Mouse (Mus musculus) splenic B cell, adult 2 months (primary cell): ENCODE results near the gene Astn2.

Experiments
- DNase-seq: peaks from one replicate; pipeline ENCODE4 v3.0.0-alpha.2; 2011; ENCODE audit warnings: low read depth, low spot score
- H3K27me3 ChIP-seq: 2 replicates; pipeline ENCODE4 v1.6.1; 2012; ENCODE audit warnings: mild to moderate bottlenecking, low read length, moderate library complexity, mixed read lengths; ENCODE audit not compliant: control insufficient read depth, poor library complexity, insufficient read depth, severe bottlenecking
- H3K36me3 ChIP-seq: 2 replicates; pipeline ENCODE4 v1.6.1; 2012; ENCODE audit warnings: mild to moderate bottlenecking, low read length, moderate library complexity, mixed read lengths; ENCODE audit not compliant: control insufficient read depth, poor library complexity, insufficient read depth, severe bottlenecking

Gene Astn2

GRCm38 (mm10) chr4:66158714-66159113, 245.7 kb downstream of the Astn2 start:
- no peaks in the 10 kb centered on the region for H3K36me3 ChIP-seq
- no peak for DNase-seq
- H3K27me3 ChIP-seq: no peaks in the 10 kb centered on the region

- Histone ChIP-seq H3K27me3 (no peaks in the 10 kb centered on the region), H3K36me3 (no peaks in the 10 kb centered on the region)
- DNase-seq: no peak
Observed at GRCm38 (mm10) chr4:66157439-66158113, 246.8 kb downstream of the Astn2 start.

- DNase-seq: no peak
- no peaks in the 10 kb centered on the region for H3K27me3 ChIP-seq
- H3K36me3 ChIP-seq: no peaks in the 10 kb centered on the region
Observed at GRCm38 (mm10) chr4:66146546-66146945, 257.9 kb downstream of the Astn2 start.

DNA sequence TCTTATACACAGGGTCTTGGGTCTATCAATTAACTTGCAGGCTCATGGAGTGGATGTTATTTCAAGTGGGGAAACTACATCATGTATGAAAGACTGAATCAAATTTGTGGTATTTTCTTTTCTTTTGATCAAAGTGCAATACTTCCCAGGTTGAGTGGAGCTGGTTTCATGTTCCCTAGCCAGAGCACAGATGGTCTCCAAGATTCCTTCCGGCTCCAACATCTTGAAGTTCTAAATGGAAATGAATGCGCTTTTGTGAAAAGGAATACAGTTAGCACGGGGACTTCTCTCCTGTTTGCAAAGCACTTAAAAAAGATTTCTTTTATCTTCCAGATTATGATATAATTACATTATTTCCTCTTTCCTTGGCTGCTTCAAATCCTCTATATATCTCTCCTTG, 278.2 kb downstream of the Astn2 start:
- Histone ChIP-seq H3K36me3 (no peaks in the 10 kb centered on the region), H3K27me3 (no peaks in the 10 kb centered on the region)
- no peak for DNase-seq

DNA sequence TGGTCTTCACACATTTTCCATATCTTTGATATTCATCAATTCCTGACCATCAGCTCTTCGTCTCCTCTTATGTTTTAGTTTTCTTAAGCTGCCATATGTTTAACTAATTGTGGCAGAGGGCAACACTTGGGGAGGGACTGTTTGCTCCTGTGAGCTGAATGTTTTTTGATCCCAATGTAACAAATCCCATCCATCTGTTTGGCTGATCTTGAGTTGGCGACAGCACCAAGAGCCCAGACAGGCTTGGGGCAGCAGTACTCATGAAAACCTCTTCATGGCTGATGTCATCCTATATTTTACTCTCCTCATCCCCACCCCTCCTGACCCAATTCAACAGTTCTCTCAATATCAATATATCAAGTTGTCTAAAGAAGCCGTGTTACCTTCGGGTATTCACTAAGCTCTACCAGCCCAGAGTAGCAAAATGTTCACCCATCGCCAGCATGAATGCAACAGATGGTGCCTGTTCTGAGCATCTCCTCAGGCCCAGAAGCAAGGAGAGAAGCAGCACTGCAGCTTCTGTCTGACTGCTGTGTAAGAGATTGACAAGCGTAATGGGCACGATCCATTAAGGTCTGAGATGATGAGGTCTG, 281.5 kb downstream of the Astn2 start:
- Histone ChIP-seq H3K36me3 (no peaks in the 10 kb centered on the region), H3K27me3 (no peaks in the 10 kb centered on the region)
- DNase-seq: no peak

GRCm38 (mm10) chr4:66114243-66114642, 290.2 kb downstream of the Astn2 start:
- Histone ChIP-seq H3K27me3 (no peaks in the 10 kb centered on the region), H3K36me3 (no peaks in the 10 kb centered on the region)
- DNase-seq: no peak

- DNase-seq: no peak
Observed at GRCm38 (mm10) chr4:66102037-66102436, 302.4 kb downstream of the Astn2 start.

DNA sequence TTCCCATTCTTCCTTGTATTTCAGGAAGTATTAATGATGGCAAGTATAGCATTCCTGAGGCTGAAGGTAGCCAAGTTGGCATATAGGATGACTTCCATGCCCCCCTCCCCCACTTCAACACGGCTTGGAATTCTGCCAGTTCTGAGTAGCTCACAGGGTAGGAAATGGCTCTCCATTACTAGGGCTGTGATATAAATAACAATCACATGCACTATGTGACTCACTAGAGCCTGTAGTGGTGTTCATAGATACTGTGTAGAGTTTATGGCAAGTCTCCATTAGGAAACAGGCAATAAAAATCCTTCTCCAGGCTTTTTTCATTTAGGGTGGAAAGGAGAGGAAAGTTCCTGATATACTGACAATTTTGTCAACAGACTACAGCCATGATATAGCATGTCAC, 306.8 kb downstream of the Astn2 start:
- H3K36me3 ChIP-seq: no peaks in the 10 kb centered on the region
- no peak for DNase-seq
- H3K27me3 ChIP-seq: no peaks in the 10 kb centered on the region

More at GRCm38 (mm10) chr4:66102037-66102436, 302.4 kb downstream of the Astn2 start:
- Histone ChIP-seq H3K36me3 (no peaks in the 10 kb centered on the region), H3K27me3 (no peaks in the 10 kb centered on the region)

GRCm38 (mm10) chr4:66096104-66096503, 308.3 kb downstream of the Astn2 start:
- no peak for DNase-seq

DNA sequence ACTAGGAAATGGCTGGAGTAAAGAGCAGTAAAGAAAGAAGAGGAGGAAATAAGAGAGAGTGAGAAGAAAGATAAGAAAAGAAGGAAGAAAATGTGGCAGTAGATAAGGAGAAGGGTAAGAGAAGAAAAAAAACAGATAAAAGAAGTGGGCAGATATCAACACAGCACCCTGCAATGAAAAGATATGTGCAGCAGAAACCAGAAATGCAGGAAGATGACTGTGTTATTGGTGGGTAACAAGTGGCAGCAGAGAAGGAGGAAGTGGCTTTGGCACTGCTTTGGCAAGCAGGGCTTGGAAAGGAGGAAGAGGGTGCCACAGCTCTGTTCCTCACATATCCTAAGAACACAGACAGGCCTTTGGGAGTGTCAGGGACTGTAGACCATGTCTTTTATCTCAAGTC, 347.2 kb downstream of the Astn2 start:
- DNase-seq: no peak
- Histone ChIP-seq H3K36me3 (no peaks in the 10 kb centered on the region), H3K27me3 (no peaks in the 10 kb centered on the region)

More at GRCm38 (mm10) chr4:66096104-66096503, 308.3 kb downstream of the Astn2 start:
- no peaks in the 10 kb centered on the region for H3K27me3 ChIP-seq
- H3K36me3 ChIP-seq: no peaks in the 10 kb centered on the region

GRCm38 (mm10) chr4:66055690-66056089, 348.7 kb downstream of the Astn2 start:
- DNase-seq: no peak
- H3K36me3 ChIP-seq: no peaks in the 10 kb centered on the region
- H3K27me3 ChIP-seq: no peaks in the 10 kb centered on the region

- no peaks in the 10 kb centered on the region for H3K36me3 ChIP-seq
- no peak for DNase-seq
- H3K27me3 ChIP-seq: no peaks in the 10 kb centered on the region
Observed at GRCm38 (mm10) chr4:66043014-66043672, 361.3 kb downstream of the Astn2 start.

- no peak for DNase-seq
- no peaks in the 10 kb centered on the region for H3K27me3 ChIP-seq
- H3K36me3 ChIP-seq: no peaks in the 10 kb centered on the region
Observed at GRCm38 (mm10) chr4:66033826-66034225, 370.6 kb downstream of the Astn2 start.

DNA sequence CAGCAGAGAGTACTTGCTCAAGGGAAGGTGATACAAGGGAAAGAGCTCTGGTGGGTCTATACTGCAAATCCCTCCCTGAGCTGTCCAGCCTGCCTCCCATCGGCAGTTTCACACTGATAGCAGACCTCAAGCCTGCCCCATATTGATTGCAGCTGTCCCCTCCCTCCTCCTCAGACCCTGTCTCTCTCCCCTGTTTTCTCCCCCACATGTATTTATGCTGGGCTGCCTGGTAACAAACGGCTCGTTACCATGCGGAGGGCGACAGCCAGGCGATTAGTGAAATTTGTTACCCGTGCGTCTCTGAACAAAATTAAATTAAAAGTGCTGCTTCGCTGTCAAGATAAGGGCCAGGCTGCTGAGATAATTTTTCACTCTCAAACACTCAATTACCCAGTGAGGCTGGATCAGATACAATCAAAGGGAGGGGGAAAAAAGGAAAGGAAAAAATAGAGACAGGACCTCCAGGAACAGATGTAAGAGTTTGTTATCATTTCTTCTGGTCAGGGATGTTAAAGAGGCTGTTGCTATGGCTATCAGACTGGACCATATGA, 373.0 kb downstream of the Astn2 start:
- Histone ChIP-seq H3K36me3 (no peaks in the 10 kb centered on the region), H3K27me3 (no peaks in the 10 kb centered on the region)
- DNase-seq: no peak

DNA sequence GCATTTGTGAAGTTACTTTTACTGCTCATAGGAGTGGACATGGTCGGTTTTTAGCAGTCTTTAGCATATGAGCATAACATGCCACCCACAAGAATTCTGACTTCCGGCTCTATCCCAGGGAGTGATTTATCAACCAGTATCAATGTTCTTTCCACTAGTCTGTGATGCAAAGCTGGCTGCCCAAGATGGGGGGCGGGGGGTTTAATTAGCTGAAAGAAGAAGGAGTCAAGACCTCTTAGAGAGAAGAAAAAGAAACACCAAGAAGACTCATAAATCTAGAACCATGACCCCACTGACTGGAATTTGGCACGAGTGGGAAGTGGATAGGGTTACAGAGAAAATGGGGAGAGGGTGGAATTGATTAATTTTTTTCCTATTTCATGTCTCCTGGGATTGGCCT, 374.5 kb downstream of the Astn2 start:
- no peaks in the 10 kb centered on the region for H3K36me3 ChIP-seq

More for the DNA sequence above, 374.5 kb downstream of the Astn2 start:
- H3K27me3 ChIP-seq: no peaks in the 10 kb centered on the region
- DNase-seq: no peak
